Mouse (Mus musculus) left cerebral cortex, postnatal 14 days (tissue): ENCODE measurements around the gene Gm4707. TPM values are rescaled to one million over a fixed set of nuclear protein-coding genes. Genes with fewer than 3 reads are reported as not detected.
"Not testable (repeated sequence)": the region's sequence is repeated elsewhere in the genome, so short reads cannot be mapped to it uniquely, and the experiment has no call there.

ENCODE experiments used
- DNase-seq, 2 experiments: peaks; one replicate each; pipeline ENCODE4 v3.0.0; 2021 to 2022; ENCODE audit warnings: low spot score in 2 of 2, mixed read lengths in 1 of 2
- intact Hi-C: fragments of 180-260 bp; cut with DNase I; formaldehyde crosslinking; loops from one replicate; pipeline ENCODE4 v1.15.1; 2025
- total RNA-seq, 2 experiments: library from RNA; stranded (reverse); gene quantifications; 2 replicates each; pipeline ENCODE4 v1.2.3; 2021

Gm4707 gene
- total RNA-seq, 2 experiments from 2014 or later, result 1.3 to 2.0 TPM

- intact Hi-C loops, DNase-seq: not testable (repeated sequence)
Measured at GRCm38 (mm10) chr17:71457361-71457760, 2.4 kb downstream of the Gm4707 start.

- intact Hi-C loops, result no loop called here
- no peak for DNase-seq
Measured at GRCm38 (mm10) chr17:71445191-71445590, 14.5 kb downstream of the Gm4707 start.

- DNase-seq, result peak; percentile 17 to 59
- intact Hi-C loops, result no loop called here
Measured at GRCm38 (mm10) chr17:71444718-71445117, 15.0 kb downstream of the Gm4707 start.

- intact Hi-C loops, result no loop called here
- peak in 1 of 2 experiments; percentile 12 for DNase-seq
Measured at GRCm38 (mm10) chr17:71444126-71444525, 15.6 kb downstream of the Gm4707 start.

GRCm38 (mm10) chr17:71443273-71443672 lies 16.4 kb downstream of the Gm4707 start:
- DNase-seq, result no peak
- intact Hi-C loops, result no loop called here

GRCm38 (mm10) chr17:71422502-71422901 lies 37.2 kb downstream of the Gm4707 start:
- DNase-seq, intact Hi-C loops: not testable (repeated sequence)

- intact Hi-C loops, DNase-seq: not testable (repeated sequence)
Measured at GRCm38 (mm10) chr17:71419448-71419847, 40.3 kb downstream of the Gm4707 start.

GRCm38 (mm10) chr17:71417008-71417407 lies 42.7 kb downstream of the Gm4707 start:
- intact Hi-C loops, result no loop called here
- DNase-seq, result no peak

Other genes starting within 250 kb of the Gm4707 start
- 1 to 10 TPM; 2.2 to 2.6 TPM for gene Emilin2, start 147.9 kb downstream of the Gm4707 start, total RNA-seq
- 10 to 100 TPM; 27.3 to 28.5 TPM for gene Smchd1, start 15.4 kb upstream of the Gm4707 start, total RNA-seq
- 1 to 10 TPM; 1.0 to 1.3 TPM for gene Ndc80, start 66.9 kb upstream of the Gm4707 start, total RNA-seq
- gene Spdya, start 92.1 kb upstream of the Gm4707 start, total RNA-seq, result 1 to 10 TPM; 1.1 to 1.4 TPM
- 10 to 100 TPM; 24.3 TPM for gene Wdr43, start 156.0 kb upstream of the Gm4707 start, total RNA-seq
- 1 to 10 TPM; 2.4 to 2.9 TPM for gene Togaram2, start 213.3 kb upstream of the Gm4707 start, total RNA-seq